Mouse (Mus musculus) ovary, postnatal 36 days (tissue): ENCODE measurements around the gene Tdrd6.
A peak's percentile ranks its signal among the peaks of the same experiment; 100 is the strongest.

Experiments
- DNase-seq: peaks from one replicate; pipeline ENCODE4 v3.0.0; 2022; ENCODE audit warnings: low spot score, mixed read lengths

Gene Tdrd6

DNA sequence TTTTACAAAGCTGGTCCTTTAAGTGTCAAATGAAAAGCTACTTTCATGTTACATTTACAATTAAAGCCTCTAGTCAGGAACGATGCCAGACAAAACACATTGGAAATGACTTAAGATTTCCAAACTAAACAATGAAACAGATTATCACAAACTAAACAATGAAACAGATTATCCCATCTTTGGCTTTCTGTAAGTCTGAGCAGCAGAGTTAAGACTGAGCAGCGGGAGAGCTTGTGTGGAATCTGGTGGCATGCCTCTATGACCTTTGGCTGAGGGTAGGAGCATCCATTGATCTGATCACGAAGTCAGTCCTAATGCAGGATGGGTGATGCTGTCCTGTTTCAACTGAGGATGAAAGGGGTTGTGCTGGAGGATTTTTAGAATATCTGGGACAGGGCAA, 17.9 kb downstream of the Tdrd6 start:
- no peak for DNase-seq

DNA sequence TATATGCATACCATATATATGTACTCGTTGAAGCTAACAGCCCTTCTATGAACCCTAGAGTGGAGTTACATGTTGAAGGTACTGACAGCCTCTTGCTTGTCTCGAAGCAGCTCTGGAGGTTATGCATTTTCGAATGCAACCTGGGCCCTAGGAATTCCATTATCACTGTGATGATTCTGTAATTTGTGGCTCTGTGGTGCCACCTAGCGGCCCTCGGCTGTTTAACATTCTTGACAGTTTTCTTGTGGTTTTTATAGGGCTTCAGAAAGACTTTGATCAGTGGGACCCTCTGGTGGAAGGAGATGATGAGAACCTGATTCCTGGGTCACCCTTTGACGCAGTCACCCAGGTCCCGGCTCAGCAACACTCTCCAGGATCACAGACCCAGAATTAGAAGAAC, 18.5 kb downstream of the Tdrd6 start:
- peak; percentile 30 for DNase-seq

DNA sequence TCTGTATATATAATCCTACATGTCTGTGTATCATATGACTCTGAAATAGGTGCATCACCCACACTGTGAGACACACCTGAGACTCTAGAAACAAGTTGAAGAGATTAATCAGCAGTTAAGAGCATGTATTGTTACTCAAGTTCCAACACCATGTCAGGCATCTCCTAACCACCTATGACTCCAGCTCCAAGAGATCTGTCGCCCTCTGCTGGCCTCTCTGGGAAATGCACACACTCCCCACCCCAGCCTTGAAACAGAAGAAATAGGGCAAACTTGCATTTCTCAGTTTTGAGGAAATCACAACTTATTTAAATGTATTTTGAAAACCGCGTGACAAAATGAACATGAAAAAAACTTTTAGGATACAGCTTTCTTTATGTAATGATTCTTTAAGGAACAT, 23.4 kb downstream of the Tdrd6 start:
- peak; percentile 67 for DNase-seq

DNA sequence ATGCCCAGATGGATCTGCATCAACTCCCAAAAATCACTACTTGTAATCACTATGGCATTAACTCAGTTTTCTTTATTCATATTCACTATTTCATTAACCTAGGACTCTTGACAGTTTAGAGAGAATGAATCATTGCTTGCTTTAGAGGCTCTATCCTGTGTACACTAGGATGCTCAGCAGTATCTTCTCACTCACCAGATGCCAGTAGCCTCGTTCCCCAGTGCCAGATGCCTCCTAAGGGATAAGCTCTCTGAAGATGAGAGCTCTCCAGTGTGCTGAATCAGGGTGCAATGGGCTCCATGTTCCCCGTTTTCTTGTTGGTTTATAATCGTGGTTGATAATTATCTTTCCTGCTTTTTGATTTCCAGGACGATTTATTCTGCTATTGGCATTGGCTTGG, 31.4 kb downstream of the Tdrd6 start:
- DNase-seq = no peak

DNA sequence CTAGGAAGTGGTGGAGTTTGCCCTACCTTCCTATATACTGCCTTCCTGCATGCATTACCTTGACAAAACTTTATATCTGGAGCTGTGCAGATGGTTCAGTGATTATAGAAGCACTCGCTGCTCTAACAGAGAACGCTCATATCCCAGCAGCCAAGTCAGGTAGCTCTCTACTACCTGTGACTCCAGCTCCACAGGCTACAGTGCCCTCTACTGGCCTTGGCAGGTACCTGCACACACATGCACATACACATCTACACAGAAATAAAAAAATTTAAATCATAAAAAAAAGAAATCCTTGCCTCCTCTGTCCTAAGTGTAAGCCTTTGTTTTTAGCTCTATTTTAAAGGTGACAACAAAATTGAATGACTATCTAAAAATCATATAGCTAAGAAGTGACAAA, 32.4 kb downstream of the Tdrd6 start:
- DNase-seq = no peak

DNA sequence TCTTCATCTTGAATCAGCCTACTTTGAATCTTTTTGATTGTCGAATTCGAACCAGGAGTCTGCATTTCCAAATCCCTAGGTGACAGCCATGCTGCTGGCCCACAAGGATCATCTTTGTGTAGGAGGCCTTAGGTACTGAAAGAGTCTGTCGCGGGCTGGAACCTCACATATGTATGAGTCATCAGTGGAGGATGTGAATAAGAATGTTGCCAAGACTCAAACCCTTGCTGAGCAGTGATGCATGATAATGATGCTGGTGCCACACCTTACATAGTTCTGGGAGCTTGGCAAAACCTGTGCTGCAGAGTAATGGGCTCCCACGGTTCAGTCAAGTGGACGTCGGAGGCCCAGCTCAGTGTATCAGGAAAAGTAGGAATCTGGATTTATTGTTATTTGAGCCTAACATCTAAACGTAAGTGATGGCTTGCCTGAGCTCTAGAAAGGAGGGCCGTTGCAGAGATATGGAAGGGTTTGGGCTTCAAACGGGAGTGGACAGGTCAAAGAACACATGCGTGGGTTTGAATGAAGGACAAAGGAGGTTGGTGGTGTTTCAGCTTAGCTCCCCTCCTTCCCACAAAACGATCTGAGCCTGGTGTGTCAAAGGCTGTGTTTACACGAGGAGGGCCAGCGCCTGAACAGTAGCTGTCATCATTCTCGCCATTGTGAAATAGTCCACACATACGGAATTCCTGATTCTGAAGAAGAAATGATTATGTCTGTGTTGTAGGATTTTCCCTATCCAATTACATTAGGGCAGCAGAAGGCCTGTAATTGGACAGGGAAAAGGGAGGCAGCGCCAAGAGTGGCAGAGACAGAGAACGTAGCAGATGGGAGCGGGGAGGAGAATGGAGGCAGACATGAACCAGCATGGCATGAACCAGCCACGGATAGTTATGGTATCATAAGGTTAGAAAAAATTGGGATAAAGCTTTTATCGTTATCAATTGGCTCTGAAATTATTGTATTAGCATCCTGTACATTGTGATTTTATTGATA, 37.5 kb downstream of the Tdrd6 start:
- no peak for DNase-seq

DNA sequence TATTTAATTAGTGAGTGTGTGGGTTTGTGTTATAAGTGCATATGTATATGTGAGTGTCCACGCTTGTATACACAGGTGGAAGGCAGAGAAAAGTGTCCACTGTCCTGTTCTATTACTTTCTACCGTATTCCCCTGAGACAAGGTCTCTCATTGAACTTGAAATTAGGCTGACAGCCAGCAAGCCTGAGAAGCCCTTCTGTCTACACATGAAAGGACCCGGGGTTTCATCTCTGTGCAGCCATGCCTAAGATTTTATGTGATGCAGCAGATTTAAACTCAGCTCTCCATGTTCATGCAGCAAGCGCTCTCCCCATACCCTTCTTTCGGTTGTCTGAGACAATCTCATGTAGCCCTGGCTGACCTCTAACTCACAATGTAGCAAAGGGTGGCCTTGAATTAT, 39.6 kb downstream of the Tdrd6 start:
- DNase-seq = no peak

DNA sequence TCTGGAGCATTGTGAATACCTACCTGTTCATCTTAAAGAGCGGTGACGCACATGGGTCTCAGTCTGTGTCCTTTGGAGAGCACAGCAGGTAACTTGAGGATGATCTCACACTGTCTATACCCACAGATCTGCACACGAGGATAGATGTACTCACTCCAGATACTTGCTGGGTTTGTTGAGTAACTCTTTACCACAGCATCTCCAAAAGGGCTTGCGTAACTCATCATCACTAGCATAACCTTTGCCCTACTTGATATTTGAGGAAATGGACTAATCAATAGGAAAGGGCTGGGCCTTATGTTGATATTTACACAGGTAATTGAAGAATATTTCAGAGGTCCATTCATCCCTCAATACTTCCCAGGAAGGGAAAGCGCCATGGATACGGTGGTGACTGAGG, 40.3 kb downstream of the Tdrd6 start:
- DNase-seq = no peak

DNA sequence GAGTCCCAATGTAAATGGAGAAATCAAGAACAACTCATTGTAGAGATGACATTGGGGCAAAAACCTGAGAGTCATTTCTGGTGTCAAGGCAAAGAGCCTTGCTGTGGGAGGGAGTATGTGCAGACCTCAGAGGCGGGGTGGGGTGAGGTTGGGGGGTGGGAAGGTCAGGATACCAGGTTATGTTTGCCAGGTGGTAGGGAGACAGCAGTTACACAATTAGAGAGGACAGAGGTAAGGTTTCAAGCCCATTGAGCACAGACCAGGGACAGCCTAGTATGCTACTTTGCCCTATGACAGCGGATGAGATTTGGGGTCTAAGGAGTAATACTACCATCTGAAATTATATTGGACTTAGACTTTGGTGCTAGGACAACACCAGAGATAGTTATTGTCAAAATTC, 42.8 kb downstream of the Tdrd6 start:
- DNase-seq = no peak

DNA sequence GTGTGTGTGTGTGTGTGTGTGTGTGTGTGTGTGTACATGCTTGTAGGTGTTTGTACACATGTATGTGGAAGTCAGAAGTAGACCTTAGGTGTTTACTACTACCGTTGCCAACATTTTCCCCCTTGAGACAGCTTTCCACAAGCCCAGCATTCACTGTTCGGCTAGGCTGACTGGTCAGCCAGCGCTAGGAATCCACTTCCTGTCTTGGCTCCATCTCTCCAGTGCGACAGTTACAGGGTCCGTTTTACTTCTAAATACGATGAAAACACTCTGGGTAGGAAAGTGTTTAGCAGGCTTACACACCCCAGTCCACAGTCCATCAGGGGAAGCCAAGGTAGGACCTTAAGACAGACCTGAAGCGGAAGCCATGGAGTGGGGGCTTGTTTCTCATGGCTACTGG, 45.3 kb downstream of the Tdrd6 start:
- DNase-seq = no peak

DNA sequence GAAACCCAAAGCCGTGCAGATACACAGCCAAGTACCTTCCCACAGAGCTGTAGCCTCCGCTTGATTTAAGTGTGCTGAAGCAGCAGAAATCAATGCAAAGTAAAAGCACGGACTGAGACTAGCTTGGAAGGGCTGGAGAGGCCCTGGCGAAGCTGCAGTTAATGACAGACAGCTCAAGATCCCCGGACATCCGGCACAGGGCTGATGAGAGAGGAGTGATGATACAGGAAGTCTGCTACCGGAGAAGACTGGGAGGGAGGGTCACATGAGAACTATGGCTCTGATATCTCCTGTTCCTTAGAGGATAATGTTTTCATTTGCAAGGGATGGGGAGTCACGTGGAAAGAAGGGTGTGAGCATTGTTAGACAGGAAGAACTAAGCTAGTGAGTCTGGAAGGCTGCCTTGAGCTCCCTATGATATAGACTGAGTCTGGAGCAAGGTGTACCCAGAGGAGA, 49.1 kb downstream of the Tdrd6 start:
- no peak for DNase-seq

DNA sequence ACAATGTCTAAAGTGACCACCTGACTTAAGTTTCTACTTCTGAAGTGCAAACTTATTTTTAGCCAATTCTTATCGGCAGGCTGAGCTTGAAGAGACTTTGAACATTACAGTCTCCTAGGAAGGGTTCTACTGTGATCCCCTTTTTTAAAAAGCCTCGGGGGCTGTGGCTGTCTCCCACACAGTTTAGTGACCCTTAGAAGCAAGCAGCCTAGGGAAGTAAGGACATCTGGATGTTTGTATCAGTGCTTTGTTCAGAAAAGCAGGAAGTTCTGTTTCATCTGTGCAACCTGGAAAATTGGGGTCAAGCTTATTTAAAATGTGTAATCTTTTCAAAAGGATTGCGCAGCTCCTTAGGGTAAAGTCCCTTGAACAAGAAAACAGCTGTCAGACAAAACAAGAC, 49.6 kb downstream of the Tdrd6 start:
- no peak for DNase-seq

DNA sequence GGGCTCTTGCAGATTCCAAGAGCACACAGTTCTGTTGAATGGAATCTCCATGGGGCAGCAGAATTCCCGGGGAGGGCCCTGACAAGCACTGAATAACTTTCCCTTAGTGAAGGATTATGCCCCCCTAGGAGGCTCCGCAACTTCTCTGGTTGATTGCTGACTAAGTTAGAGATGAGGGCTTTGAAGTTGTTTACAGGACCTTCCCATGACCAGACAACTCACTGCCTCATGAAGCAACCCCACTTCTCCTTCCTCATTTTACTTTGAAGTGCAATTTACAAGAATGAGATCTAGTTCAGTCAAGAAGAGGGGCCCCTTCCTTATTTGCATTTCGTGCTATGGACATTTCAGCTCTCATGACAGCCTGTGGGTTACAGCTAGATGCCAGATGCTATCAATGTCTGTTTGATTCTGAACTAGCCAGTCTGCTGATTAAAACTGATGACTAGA, 56.5 kb downstream of the Tdrd6 start:
- no peak for DNase-seq

DNA sequence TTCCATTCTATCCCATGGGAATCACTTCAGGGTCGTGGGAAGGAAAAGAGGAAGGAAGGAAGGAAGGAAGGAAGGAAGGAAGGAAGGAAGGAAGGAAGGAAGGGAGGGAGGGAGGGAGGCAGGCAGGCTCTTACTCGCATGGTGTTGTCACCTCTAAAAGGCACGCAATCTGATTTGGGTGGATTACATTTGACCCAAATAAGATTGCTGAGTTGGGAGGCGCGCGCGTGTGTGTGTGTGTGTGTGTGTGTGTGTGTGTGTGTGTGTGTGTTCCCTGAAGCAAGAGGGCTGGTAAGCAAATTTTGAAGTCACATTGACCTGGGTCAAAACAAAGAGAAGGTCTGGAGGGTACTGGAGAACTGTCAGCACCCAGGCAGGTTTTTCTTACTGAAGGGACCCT, 60.8 kb downstream of the Tdrd6 start:
- DNase-seq = no peak

DNA sequence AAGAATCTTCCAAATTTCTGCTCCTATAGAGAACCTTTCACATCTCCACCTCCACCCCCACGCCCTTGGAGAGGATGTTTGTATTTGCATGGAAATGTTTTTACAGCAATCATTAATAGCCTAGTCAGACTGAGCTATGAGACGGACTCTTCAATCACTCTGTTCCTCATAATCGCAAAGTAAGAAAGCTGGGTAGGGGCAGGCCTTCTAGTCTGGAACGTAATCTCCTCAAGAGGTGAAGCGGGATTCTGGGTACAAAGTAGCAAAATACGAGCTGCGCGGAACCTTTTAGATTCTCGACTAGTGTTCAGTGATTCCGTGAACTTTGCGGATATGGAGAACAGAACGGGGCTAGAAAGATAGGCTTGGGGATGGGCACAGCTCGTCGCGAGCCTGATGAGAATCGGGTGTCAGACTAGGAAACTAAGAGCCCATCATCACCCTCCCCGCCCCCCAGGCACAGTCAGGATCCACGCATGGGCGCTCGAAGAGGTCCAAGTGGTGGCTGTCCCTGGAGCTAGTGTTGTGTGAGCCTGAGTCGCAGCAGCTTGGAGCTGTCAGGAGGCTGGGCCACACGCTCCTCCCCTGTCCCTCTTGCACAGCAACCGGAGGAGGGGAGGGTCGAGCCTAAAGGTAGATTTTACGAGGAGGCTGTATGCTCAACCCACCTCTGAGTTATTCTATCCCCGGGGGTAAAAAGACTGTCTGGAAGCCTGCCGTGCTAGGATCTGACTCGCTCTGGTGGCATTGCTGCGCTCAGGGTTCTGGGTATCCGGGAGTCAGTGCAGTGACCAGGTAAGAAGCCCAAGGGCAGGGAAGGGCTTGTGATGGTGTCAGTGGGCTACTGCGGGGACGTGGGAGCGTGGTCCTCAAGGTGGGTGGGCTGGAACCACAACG, 61.9 kb downstream of the Tdrd6 start, which contains the start of gene Pla2g7:
TSS of gene Pla2g7 (plus strand) at position 107 of the 897 bp plus-strand sequence.
- peak; percentile 16 for DNase-seq

DNA sequence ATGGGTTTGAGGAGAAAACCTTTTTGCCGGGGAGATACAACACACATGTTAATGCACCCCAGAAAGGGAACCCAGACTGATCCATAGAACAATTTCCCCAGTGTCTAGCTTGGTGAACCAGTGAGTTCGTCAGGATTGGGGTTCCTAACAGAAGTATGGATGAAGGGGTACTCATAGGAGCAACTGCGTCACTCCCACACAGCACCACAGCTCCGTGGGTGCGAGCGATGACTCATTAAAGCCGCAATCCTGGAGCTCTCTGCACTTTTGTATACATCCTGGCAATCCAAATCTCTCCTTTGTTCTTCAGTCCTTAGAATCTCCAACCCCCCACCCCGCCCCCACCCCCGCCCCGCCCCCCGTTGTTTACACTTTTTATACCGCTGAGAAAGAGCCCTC, 62.5 kb downstream of the Tdrd6 start:
- no peak for DNase-seq
